In genomic region chr16:26471254-26471653, GRCm38 (mm10) we compare ENCODE assay signal across 29 mouse cellular contexts. TPM values are rescaled to one million over a fixed set of nuclear protein-coding genes. Genes with fewer than 3 reads are reported as not detected.
DNase-seq lines count a peak whose midpoint lies in the region; ATAC-seq and TF ChIP-seq lines count a peak whose summit lies in the region.
"Had no signal": no experiment of that assay in that cellular context is flagged by ENCODE, and none has a peak within 500 bp of the region (broad histone marks: within the 10 kb centered on the region; RNA-seq: fewer than 3 reads in every experiment).

No protein-coding gene starts in this region.

- intact Hi-C loops in heart, adult 2 months (cut with DNase I), result no loop called here

- H3K27me3 ChIP-seq in limb, embryonic 12.5 days, result no peaks in the 10 kb centered on the region
- H3K27me3 ChIP-seq in limb, embryonic 10.5 days (ENCODE audit: low read depth, poor library complexity, severe bottlenecking), result no peaks in the 10 kb centered on the region
- no peaks in the 10 kb centered on the region for H3K27me3 ChIP-seq in heart, adult 2 months (ENCODE audit: control insufficient read depth, insufficient read depth, low read length)
- H3K27me3 ChIP-seq: embryonic facial prominence, embryonic 13.5 days; embryonic facial prominence, embryonic 15.5 days; forebrain, embryonic 12.5 days had no signal

- peak; percentile 38 for DNase-seq in kidney, adult 9 months
- DNase-seq in kidney, postnatal 10 days, result no peak
- no peak for DNase-seq in limb, embryonic 10.5 days (ENCODE audit: low spot score)
- peak; percentile 42 for DNase-seq in hindlimb bud, embryonic 11.5 days (ENCODE audit: extremely low spot score, low read depth, low spot score)
- DNase-seq in heart, adult 2 months, result no peak
- DNase-seq: adrenal gland, adult 2 months; adrenal gland, postnatal 10 days; adrenal gland, postnatal 25 days; cerebellum, adult 11 months; cerebellum, adult 18-20 months; cerebellum, adult 8-10 months; cerebellum, adult 9-11 months; cerebellum, postnatal 14 days; cerebellum, postnatal 36 days; embryo, embryonic 11 days had no signal

- no peaks in the 10 kb centered on the region for H3K36me3 ChIP-seq in limb, embryonic 12.5 days
- H3K36me3 ChIP-seq in limb, embryonic 10.5 days, result no peaks in the 10 kb centered on the region
- H3K36me3 ChIP-seq in heart, adult 2 months (ENCODE audit: control insufficient read depth, insufficient read depth, low read length), result no peaks in the 10 kb centered on the region
- H3K36me3 ChIP-seq: embryonic facial prominence, embryonic 13.5 days; embryonic facial prominence, embryonic 15.5 days; forebrain, embryonic 10.5 days; forebrain, embryonic 12.5 days had no signal

- no peak overlapping the region for H3K4me2 ChIP-seq in limb, embryonic 12.5 days
- H3K4me2 ChIP-seq: embryonic facial prominence, embryonic 13.5 days; embryonic facial prominence, embryonic 15.5 days; forebrain, embryonic 12.5 days had no signal

- H3K9ac ChIP-seq in limb, embryonic 12.5 days (replicated peaks), result no peak overlapping the region
- H3K9ac ChIP-seq in heart, adult 2 months (ENCODE audit: low read depth, low read length), result no peak overlapping the region
- H3K9ac ChIP-seq: embryonic facial prominence, embryonic 13.5 days; embryonic facial prominence, embryonic 15.5 days; forebrain, embryonic 12.5 days had no signal

- no peak for TF ChIP-seq EP300 in heart, adult 2 months (IDR thresholded peaks at IDR 0.05; ENCODE audit: insufficient read depth, low read depth, low read length)

- no peak for TF ChIP-seq POLR2A in heart, adult 2 months (IDR thresholded peaks at IDR 0.05; ENCODE audit: insufficient read depth, low read depth, low read length)

- ATAC-seq in limb, embryonic 12.5 days (ENCODE audit: insufficient number of reproducible peaks, insufficient read depth, low FRiP score, low TSS enrichment, low read depth), result peak; percentile 71; the same call in 1 of the 2 replicates
- ATAC-seq: forebrain, embryonic 14.5 days had no signal

- TF ChIP-seq CTCF in heart, adult 2 months (IDR thresholded peaks at IDR 0.05), result no peak

- 32% methylated on average over 4 of the region's 4 CpGs for WGBS in limb, embryonic 12.5 days
- WGBS in limb, embryonic 10.5 days, result 62% methylated on average over 4 of the region's 4 CpGs
- 84% methylated on average over 4 of the region's 4 CpGs for WGBS in heart, adult 2 months

- H3K4me1 ChIP-seq in limb, embryonic 12.5 days (replicated peaks), result peaks cover 15% of the 10 kb centered on the region
- peaks cover 15% of the 10 kb centered on the region for H3K4me1 ChIP-seq in limb, embryonic 10.5 days
- H3K4me1 ChIP-seq in heart, adult 2 months (ENCODE audit: control insufficient read depth, insufficient read depth, low read length), result no peaks in the 10 kb centered on the region
- H3K4me1 ChIP-seq: embryonic facial prominence, embryonic 13.5 days; embryonic facial prominence, embryonic 15.5 days; forebrain, embryonic 10.5 days; forebrain, embryonic 12.5 days had no signal

- H3K4me3 ChIP-seq in limb, embryonic 12.5 days (replicated peaks), result no peak overlapping the region
- no peak overlapping the region for H3K4me3 ChIP-seq in limb, embryonic 10.5 days
- H3K4me3 ChIP-seq in heart, adult 2 months, result no peak overlapping the region
- H3K4me3 ChIP-seq: embryonic facial prominence, embryonic 13.5 days; embryonic facial prominence, embryonic 15.5 days; erythroblast, embryonic 14.5 days; forebrain, embryonic 10.5 days; forebrain, embryonic 12.5 days had no signal

- no peaks in the 10 kb centered on the region for H3K9me3 ChIP-seq in limb, embryonic 12.5 days
- no peaks in the 10 kb centered on the region for H3K9me3 ChIP-seq in limb, embryonic 10.5 days (replicated peaks)
- H3K9me3 ChIP-seq: embryonic facial prominence, embryonic 13.5 days; embryonic facial prominence, embryonic 15.5 days; forebrain, embryonic 10.5 days; forebrain, embryonic 12.5 days had no signal

- no peaks in the 10 kb centered on the region for H3K79me2 ChIP-seq in heart, adult 2 months (replicated peaks; ENCODE audit: control insufficient read depth, insufficient read depth, low read length)

- no peak overlapping the region for H3K27ac ChIP-seq in limb, embryonic 12.5 days
- H3K27ac ChIP-seq in limb, embryonic 10.5 days, result no peak overlapping the region
- no peak overlapping the region for H3K27ac ChIP-seq in heart, adult 2 months
- H3K27ac ChIP-seq: embryonic facial prominence, embryonic 13.5 days; embryonic facial prominence, embryonic 15.5 days; forebrain, embryonic 10.5 days; forebrain, embryonic 12.5 days had no signal

RNA-seq across cellular contexts. Expression of gene Cldn16, which starts 8.3 kb away (rescaled TPM):
- 0.18 and 0.24 TPM in 2 replicates for polyA plus RNA-seq in limb, embryonic 12.5 days (2016; fragmentation: Nextera tagmentation; extraction: Ambion mirVana)
- polyA plus RNA-seq in limb, embryonic 10.5 days (2016; fragmentation: Nextera tagmentation; extraction: Ambion mirVana), result not detected in 2 replicates
- total RNA-seq in heart, adult 2 months (2021), result not detected
- polyA plus RNA-seq in heart, adult 2 months (2012; rRNA removed), result not detected in 2 replicates
- total RNA-seq: adrenal gland, adult 2 months; adrenal gland, postnatal 10 days; adrenal gland, postnatal 25 days; common myeloid progenitor, adult 5-6 weeks; ES-E14; MEL had no signal
- polyA plus RNA-seq: adrenal gland, adult 2 months; brain, embryonic 14.5 days; C2C12; embryonic facial prominence, embryonic 11.5 days; embryonic facial prominence, embryonic 13.5 days; embryonic facial prominence, embryonic 15.5 days; erythroblast, embryonic 14.5 days; forebrain, embryonic 10.5 days; forebrain, embryonic 12.5 days; forebrain, embryonic 14.5 days had no signal

RNA-seq across cellular contexts. Expression of gene Tmem207, which starts 55.3 kb away (rescaled TPM):
- polyA plus RNA-seq in limb, embryonic 12.5 days (2016; fragmentation: Nextera tagmentation; extraction: Ambion mirVana), result not detected in 2 replicates
- polyA plus RNA-seq in limb, embryonic 10.5 days (2016; fragmentation: Nextera tagmentation; extraction: Ambion mirVana), result not detected in 2 replicates
- not detected for total RNA-seq in heart, adult 2 months (2021)
- not detected in 2 replicates for polyA plus RNA-seq in heart, adult 2 months (2012; rRNA removed)
- total RNA-seq: adrenal gland, adult 2 months; adrenal gland, postnatal 10 days; adrenal gland, postnatal 4 days; common myeloid progenitor, adult 5-6 weeks; ES-E14; MEL had no signal
- polyA plus RNA-seq: adrenal gland, adult 2 months; C2C12; embryonic facial prominence, embryonic 11.5 days; embryonic facial prominence, embryonic 13.5 days; embryonic facial prominence, embryonic 15.5 days; erythroblast, embryonic 14.5 days; forebrain, embryonic 10.5 days; forebrain, embryonic 14.5 days had no signal

Comparison
In these comparisons a context has a peak if more than half of its experiments do, and no peak if none do; other contexts are left out.
1. DNase-seq: peak in kidney, adult 9 months (single experiment) and hindlimb bud, embryonic 11.5 days (single experiment); none in kidney, postnatal 10 days (single experiment), limb, embryonic 10.5 days (single experiment) and heart, adult 2 months (0 of 2).